Mouse (Mus musculus): ENCODE measurements around the gene Sertad4. TPM values are rescaled to one million over a fixed set of nuclear protein-coding genes. Genes with fewer than 3 reads are reported as not detected.

Gene Sertad4
- polyA plus RNA-seq, 1 experiment from 2014 or later = 27.8 TPM

DNA sequence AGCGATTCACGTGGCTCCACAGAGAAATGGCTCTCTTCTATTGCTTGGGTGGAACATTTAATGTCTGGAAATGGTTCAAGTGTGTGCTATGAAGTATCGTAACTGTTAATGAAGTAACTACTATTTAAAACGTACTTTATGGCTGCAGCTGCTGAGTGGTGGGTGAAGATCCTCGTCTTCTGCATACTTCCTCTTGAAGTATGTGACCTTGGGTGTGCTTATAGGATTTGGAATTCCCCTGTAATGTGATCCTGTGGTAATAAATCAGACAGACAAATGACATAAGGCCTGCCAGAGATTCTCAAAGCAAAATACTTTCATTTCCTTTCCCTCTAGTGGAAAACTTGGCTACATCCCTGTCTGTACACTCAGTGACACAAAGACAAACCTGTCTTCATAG lies 5.9 kb downstream of the Sertad4 start:
- Histone ChIP-seq H3K4me3 (no peak overlapping the region), H3K4me2 (no peak overlapping the region), H3K27me3 (peaks cover 9% of the 10 kb centered on the region), H3K27ac (replicated peaks) (no peak overlapping the region), H3K4me1 (replicated peaks) (peaks cover 45% of the 10 kb centered on the region), H3K36me3 (peaks cover 52% of the 10 kb centered on the region), H3K9me3 (no peaks in the 10 kb centered on the region), H3K9ac (no peak overlapping the region)
- 67% methylated on average over 5 of the region's 5 CpGs for WGBS
- ATAC-seq (ENCODE audit: low read depth) = no peak

DNA sequence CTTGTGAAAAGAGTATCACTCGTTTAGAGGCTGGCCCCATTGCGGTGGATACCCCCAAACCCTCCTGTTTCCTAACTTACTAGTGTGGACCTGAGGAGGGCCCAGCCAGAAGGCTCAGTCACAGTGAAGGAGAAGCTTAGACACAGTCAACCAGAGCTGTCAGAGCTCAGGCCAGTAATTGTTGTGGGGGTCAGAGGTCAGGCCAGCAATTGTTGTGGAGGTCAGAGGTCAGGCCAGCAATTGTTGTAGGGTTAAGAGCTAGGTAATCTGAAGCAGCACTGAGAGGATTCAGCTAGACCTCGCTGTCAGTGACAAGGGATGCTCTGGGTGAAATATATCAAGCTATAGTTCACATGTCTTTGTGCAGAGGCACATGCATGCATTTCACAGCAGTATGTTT lies 8.3 kb downstream of the Sertad4 start:
- Histone ChIP-seq H3K9ac (no peak overlapping the region), H3K4me3 (no peak overlapping the region), H3K36me3 (peaks cover 52% of the 10 kb centered on the region)

DNA sequence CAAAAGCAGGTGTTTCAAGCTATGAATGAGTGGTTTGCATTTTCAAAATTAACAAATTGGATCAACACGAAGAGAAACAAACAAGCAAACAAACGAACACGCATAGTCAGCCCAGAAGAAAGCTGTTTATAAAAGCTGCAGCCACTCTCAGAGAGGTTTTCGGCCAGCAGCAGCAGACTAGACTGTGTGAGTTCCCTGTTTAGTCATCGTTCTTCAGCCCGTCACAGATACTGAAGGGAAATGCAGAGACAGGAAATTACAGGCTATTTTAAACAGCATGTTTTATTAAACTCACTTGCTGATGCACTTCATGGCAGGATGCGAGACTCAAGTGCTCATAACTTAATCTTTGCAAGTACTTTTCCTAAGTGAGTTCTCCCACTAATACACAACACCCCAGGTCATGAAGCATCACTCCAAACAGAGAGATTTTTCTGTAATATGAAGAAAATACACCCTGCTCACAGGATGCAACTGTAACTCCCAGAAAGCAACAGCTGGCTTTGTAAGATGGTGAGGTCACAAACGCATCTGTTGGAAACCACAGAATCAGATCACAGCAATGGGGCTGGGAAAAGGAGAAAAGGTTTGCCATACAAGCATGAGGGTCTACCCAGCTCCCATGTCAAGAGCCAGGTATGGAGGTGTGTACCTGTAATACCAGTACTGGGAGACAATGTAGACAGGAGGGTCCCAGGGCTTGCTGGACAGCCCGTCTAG lies 14.3 kb downstream of the Sertad4 start:
- Histone ChIP-seq H3K4me2 (no peak overlapping the region), H3K4me3 (no peak overlapping the region), H3K36me3 (peaks cover 14% of the 10 kb centered on the region), H3K9me3 (no peaks in the 10 kb centered on the region), H3K9ac (no peak overlapping the region), H3K4me1 (replicated peaks) (no peaks in the 10 kb centered on the region), H3K27me3 (no peaks in the 10 kb centered on the region), H3K27ac (replicated peaks) (no peak overlapping the region)
- 82% methylated on average over 9 of the region's 9 CpGs for WGBS
- no peak for ATAC-seq (ENCODE audit: low read depth)

More for the DNA sequence above, 8.3 kb downstream of the Sertad4 start:
- H3K4me2 ChIP-seq = no peak overlapping the region
- no peak for ATAC-seq (ENCODE audit: low read depth)
- WGBS = 41% methylated on average over 3 of the region's 3 CpGs
- H3K4me1 ChIP-seq (replicated peaks) = peaks cover 21% of the 10 kb centered on the region
- H3K27ac ChIP-seq (replicated peaks) = no peak overlapping the region
- no peaks in the 10 kb centered on the region for H3K9me3 ChIP-seq
- H3K27me3 ChIP-seq = peaks cover under 1% of the 10 kb centered on the region

DNA sequence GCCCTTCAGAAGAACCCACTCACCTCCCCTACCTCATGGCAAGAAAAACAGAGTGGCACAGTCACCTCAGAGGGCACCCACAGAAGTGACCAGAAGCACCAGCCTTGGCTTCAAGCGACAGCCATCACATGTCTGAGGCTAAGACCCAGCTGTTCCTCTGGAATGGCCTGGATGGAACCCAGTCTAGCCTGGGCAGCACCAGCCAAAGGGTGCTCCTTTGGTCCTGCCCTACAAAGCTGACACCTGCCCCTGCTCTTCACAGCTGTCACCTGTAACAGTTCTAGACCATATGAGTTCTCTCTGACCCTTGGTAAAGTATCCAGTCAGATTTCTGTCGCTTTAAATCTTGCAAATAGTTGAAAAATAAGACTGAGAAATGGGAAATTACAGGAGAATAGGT lies 14.9 kb downstream of the Sertad4 start:
- 79% methylated on average over 2 of the region's 2 CpGs for WGBS
- Histone ChIP-seq H3K9me3 (no peaks in the 10 kb centered on the region), H3K9ac (no peak overlapping the region), H3K36me3 (peaks cover 8% of the 10 kb centered on the region), H3K4me3 (no peak overlapping the region), H3K4me2 (no peak overlapping the region), H3K27ac (replicated peaks) (no peak overlapping the region), H3K4me1 (replicated peaks) (peaks cover 6% of the 10 kb centered on the region), H3K27me3 (no peaks in the 10 kb centered on the region)
- ATAC-seq (ENCODE audit: low read depth) = no peak

DNA sequence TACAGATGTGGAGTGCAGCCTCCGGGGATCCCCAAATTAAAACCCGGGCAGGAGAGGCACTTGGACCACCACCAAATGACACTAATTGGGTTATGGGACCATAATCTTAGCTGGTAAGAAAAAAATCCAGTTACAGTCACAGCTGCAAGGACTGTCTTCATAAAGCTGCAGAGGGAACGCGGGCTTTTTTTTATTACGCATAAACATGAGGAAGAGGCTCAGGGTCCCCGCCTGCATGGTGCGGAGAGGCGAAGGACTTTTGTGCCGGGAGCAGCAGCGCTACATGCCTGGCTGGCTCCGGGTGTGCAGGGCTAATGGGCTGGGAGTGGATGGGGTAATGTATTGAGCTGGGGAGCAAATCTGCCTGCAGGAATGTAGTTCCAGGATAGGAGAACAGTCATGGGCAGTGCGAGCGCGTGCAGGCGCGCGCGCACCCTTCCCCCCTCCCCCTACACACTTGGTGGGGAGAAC lies 20.3 kb downstream of the Sertad4 start:
- Histone ChIP-seq H3K4me2 (peak overlapping the region; percentile 59), H3K4me3 (peak overlapping the region; percentile 40), H3K4me1 (replicated peaks) (peaks cover 52% of the 10 kb centered on the region), H3K9me3 (no peaks in the 10 kb centered on the region), H3K27me3 (peaks cover 15% of the 10 kb centered on the region), H3K9ac (peak overlapping the region; percentile 70), H3K27ac (replicated peaks) (peak overlapping the region; percentile 97), H3K36me3 (no peaks in the 10 kb centered on the region)
- WGBS = under 1% methylated on average over 18 of the region's 18 CpGs
- ATAC-seq (ENCODE audit: low read depth) = peak; percentile 86

DNA sequence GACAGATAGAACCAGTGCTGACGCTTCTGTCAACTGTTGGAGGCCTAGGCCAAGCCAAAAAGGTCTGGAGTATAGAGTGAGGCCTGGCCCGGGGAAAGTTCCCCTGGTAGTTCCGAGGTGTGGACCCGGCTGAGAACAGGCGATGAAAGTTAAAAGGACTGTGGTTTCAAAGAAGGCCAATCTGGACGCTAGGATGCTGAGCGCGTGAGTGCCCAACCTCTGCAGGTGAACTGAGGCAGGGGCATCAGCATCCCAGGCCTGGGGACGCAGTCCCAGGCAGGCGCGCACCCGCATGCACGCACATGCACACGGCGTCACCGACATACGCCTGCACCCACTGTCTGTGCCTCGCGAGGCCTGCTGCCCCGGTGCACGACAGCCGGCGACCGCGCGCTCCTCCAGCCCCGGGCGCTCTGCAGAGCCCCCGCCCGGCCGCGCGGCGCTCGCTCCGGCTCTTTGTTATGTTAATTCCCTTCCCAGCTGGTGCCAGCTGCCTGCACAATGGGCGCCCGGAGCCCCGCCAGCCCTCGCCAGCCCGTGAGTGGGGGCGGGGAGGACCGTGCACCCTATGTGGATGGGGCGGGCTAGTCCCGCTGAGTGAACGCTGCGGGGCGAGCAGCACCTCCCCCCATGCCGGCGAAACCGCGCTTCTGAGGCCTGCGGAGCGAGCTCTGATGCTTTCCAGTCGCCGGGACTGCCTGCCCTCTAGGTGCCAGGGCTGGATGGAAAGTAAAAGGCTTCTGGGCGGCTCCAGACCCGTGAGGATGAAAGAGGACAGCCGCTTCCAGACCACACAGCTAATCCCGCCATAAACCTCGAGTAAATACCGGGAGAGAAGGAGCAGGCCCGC lies 21.0 kb downstream of the Sertad4 start:
- Histone ChIP-seq H3K4me1 (replicated peaks) (peaks cover 55% of the 10 kb centered on the region), H3K9me3 (no peaks in the 10 kb centered on the region), H3K27me3 (peaks cover 15% of the 10 kb centered on the region), H3K9ac (peak overlapping the region; percentile 70), H3K4me2 (peak overlapping the region; percentile 59), H3K4me3 (peak overlapping the region; percentile 40), H3K27ac (replicated peaks) (peak overlapping the region; percentile 97), H3K36me3 (no peaks in the 10 kb centered on the region)
- WGBS = under 1% methylated on average over 54 of the region's 63 CpGs
- peak; percentile 92 for ATAC-seq (ENCODE audit: low read depth)

DNA sequence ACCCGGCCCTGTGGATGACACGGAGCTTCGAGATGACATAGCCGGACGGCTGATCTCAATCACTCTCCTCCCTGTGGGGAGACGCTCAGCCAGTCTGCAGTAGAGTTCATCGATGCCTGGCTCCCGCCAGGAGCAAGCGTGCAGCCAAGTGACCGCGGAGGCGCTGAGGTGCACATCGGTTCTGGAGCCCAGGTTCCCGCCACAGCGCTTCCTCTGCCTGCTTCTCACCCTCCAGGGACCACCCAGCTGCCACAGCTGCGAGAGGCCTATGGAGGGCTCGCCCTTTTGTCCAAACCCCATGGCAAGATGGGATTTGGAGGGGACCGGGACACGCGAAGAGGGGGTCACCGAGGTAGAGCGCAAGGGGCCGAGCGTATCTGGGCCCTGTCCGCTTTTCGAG lies 22.0 kb downstream of the Sertad4 start:
- peak overlapping the region; percentile 49; the same call in 1 of the 2 replicates for H3K9ac ChIP-seq
- peaks cover 55% of the 10 kb centered on the region for H3K4me1 ChIP-seq (replicated peaks)
- H3K27me3 ChIP-seq = peaks cover 15% of the 10 kb centered on the region
- no peak for ATAC-seq (ENCODE audit: low read depth)
- H3K9me3 ChIP-seq = no peaks in the 10 kb centered on the region
- H3K4me2 ChIP-seq = no peak overlapping the region; the same call in 1 of the 2 replicates
- peak overlapping the region; percentile 97 for H3K27ac ChIP-seq (replicated peaks)
- H3K4me3 ChIP-seq = no peak overlapping the region
- 12% methylated on average over 26 of the region's 26 CpGs for WGBS
- no peaks in the 10 kb centered on the region for H3K36me3 ChIP-seq

DNA sequence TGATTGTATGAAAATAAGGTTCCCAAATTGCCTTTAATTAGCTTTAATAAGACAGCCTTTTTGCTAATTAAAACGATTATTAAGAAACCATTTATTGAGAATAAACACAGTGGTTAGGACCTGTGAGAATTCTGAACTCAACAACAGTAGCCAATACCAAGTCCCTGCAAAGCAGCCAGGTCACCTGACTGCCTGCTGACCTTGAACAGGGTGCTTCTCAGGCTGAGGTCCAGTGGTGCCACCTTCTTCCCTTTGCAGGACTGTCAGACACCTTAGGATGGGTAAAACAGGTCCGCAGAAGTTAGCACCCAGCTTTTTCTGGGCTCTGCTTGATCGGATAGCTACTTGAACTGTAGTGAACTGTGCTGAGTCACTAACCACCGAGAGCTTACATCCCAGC lies 22.5 kb downstream of the Sertad4 start:
- Histone ChIP-seq H3K27ac (replicated peaks) (no peak overlapping the region; the same call in 1 of the 2 replicates), H3K36me3 (no peaks in the 10 kb centered on the region), H3K9ac (peak overlapping the region; percentile 49; the same call in 1 of the 2 replicates), H3K4me1 (replicated peaks) (peaks cover 55% of the 10 kb centered on the region), H3K9me3 (no peaks in the 10 kb centered on the region), H3K4me2 (no peak overlapping the region), H3K27me3 (peaks cover 15% of the 10 kb centered on the region), H3K4me3 (no peak overlapping the region)
- no peak for ATAC-seq (ENCODE audit: low read depth)
- 39% methylated on average over 4 of the region's 4 CpGs for WGBS

DNA sequence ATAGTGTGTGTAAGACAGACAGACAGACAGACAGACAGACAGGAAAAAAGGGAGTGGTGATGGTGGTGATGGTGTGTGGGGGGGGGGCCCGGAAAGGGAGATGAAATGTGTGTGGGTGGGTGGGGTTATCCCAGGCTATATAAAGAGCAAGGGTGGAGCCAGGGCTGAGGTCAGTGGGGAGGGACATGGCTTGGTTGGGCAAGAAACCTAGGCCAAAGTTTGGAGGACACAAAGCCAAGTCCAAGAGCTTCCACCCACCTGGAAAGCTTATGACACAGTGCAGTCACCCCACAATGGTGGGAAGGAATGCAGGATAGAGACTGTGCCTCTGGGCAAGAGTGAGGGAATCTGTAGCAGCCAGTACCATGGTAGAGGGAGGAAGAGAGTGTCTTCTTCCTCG lies 23.2 kb downstream of the Sertad4 start:
- H3K4me3 ChIP-seq = no peak overlapping the region
- peaks cover 55% of the 10 kb centered on the region for H3K4me1 ChIP-seq (replicated peaks)
- no peak overlapping the region for H3K4me2 ChIP-seq
- no peaks in the 10 kb centered on the region for H3K36me3 ChIP-seq
- 75% methylated on average over 2 of the region's 2 CpGs for WGBS
- no peak for ATAC-seq (ENCODE audit: low read depth)
- H3K9me3 ChIP-seq = no peaks in the 10 kb centered on the region
- no peak overlapping the region for H3K27ac ChIP-seq (replicated peaks)
- peaks cover 15% of the 10 kb centered on the region for H3K27me3 ChIP-seq
- H3K9ac ChIP-seq = no peak overlapping the region

DNA sequence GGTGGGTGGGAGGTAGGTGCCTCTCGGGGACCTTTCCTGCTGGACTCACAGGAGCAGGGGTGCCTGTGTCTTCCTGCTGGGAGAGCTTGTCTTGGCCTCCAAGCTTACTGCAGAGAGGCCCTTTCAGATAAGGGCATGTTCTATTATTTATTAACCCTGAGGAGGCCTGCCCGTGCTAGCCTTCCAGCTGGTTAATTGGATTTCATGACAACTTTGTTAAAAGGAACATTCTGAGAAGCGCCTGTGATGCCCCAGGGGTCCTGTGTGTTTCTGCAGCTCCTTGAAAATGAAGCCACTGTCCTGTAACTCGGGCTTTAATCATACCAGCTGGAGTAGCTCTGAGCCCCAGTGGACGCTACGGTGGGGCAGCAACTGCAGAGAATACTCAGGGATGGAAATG lies 25.1 kb downstream of the Sertad4 start:
- H3K27ac ChIP-seq (replicated peaks) = peak overlapping the region; percentile 43
- 5% methylated on average over 6 of the region's 6 CpGs for WGBS
- H3K27me3 ChIP-seq = peaks cover 15% of the 10 kb centered on the region
- H3K36me3 ChIP-seq = no peaks in the 10 kb centered on the region
- ATAC-seq (ENCODE audit: low read depth) = no peak
- H3K4me2 ChIP-seq = no peak overlapping the region
- no peak overlapping the region for H3K9ac ChIP-seq
- no peak overlapping the region for H3K4me3 ChIP-seq
- no peaks in the 10 kb centered on the region for H3K9me3 ChIP-seq
- peaks cover 47% of the 10 kb centered on the region for H3K4me1 ChIP-seq (replicated peaks)

DNA sequence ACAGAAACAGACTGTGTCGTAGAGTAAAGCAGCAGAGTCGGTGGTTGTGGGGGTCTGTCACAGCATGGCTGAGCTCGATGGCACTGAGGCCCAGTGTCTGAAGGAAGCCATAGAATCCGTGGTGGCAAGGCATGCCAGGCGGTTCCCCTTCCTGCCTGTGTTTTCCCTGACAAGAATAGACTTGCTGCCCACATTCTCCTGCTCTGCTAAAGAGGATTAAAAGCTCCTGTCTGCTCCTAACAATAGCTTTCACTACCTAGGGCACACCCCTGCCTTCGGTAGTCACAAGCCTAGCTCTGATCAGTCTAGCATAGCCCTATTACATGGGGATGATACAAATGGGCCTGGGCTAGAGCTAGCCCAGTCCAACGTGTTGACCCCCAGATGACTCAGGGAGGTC lies 26.6 kb downstream of the Sertad4 start:
- H3K4me3 ChIP-seq = no peak overlapping the region
- H3K9me3 ChIP-seq = no peaks in the 10 kb centered on the region; the same call in 1 of the 2 replicates
- H3K4me2 ChIP-seq = no peak overlapping the region
- H3K9ac ChIP-seq = no peak overlapping the region
- H3K36me3 ChIP-seq = no peaks in the 10 kb centered on the region
- ATAC-seq (ENCODE audit: low read depth) = no peak
- peaks cover 35% of the 10 kb centered on the region for H3K4me1 ChIP-seq (replicated peaks)
- H3K27ac ChIP-seq (replicated peaks) = no peak overlapping the region
- WGBS = 59% methylated on average over 7 of the region's 7 CpGs
- H3K27me3 ChIP-seq = peaks cover 15% of the 10 kb centered on the region

DNA sequence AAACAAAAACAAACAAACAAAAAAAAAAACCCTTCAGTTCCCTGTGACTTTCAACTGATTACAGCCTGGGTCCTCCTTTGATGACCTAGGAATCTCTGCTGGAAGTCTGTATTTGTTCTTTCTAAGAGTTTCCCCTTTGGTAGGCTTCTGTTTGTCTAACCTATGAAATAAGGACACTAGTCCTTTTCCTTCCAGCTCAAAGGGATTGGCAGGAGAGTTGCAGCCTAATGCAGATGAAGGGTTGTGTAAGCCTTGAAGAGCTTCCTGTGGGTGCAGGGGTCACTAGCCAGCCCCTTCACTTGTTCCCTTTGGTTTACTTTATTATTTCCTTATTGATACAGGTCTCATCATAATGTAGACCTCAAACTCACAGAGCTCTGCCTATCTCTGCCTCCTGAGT lies 27.6 kb downstream of the Sertad4 start:
- H3K9me3 ChIP-seq = no peaks in the 10 kb centered on the region; the same call in 1 of the 2 replicates
- ATAC-seq (ENCODE audit: low read depth) = no peak
- H3K4me3 ChIP-seq = no peak overlapping the region
- H3K36me3 ChIP-seq = no peaks in the 10 kb centered on the region
- H3K27ac ChIP-seq (replicated peaks) = no peak overlapping the region
- no peak overlapping the region for H3K9ac ChIP-seq
- peaks cover 35% of the 10 kb centered on the region for H3K4me1 ChIP-seq (replicated peaks)
- H3K4me2 ChIP-seq = no peak overlapping the region
- peaks cover 13% of the 10 kb centered on the region for H3K27me3 ChIP-seq
